Mouse (Mus musculus) hindbrain, embryonic 12.5 days (tissue): Measurements from ENCODE around the gene Platr17. TPM values are rescaled to one million over a fixed set of nuclear protein-coding genes. Genes with fewer than 3 reads are reported as not detected.
"Not testable (repeated sequence)": the region's sequence is repeated elsewhere in the genome, so short reads cannot be mapped to it uniquely, and the experiment has no call there.

Source experiments
- ATAC-seq: fragments of 200-750 bp; cut with Nextera tagmentation; 2 replicates; pipeline ENCODE4 v1.8.0; 2017; ENCODE audit warnings: moderate TSS enrichment; ENCODE audit not compliant: low FRiP score
- H3K27ac ChIP-seq: fragments of 300-500 bp; sonication (generic); 2 replicates; pipeline ENCODE4 v1.5.1; 2016; ENCODE audit warnings: mild to moderate bottlenecking
- H3K27me3 ChIP-seq: fragments of 300-500 bp; sonication (generic); 2 replicates; pipeline ENCODE4 v1.6.1; 2016; ENCODE audit warnings: mild to moderate bottlenecking
- H3K36me3 ChIP-seq: fragments of 300-500 bp; sonication (generic); 2 replicates; pipeline ENCODE4 v1.6.1; 2016; ENCODE audit warnings: mild to moderate bottlenecking
- H3K4me1 ChIP-seq: fragments of 300-500 bp; sonication (generic); 2 replicates; pipeline ENCODE4 v1.6.1; 2016
- H3K4me2 ChIP-seq: fragments of 300-500 bp; sonication (generic); replicated peaks from 2 replicates; pipeline ENCODE4 v1.6.1; 2016; ENCODE audit warnings: mild to moderate bottlenecking
- H3K4me3 ChIP-seq: fragments of 300-500 bp; sonication (generic); 2 replicates; pipeline ENCODE4 v1.5.1; 2016; ENCODE audit warnings: mild to moderate bottlenecking
- H3K9ac ChIP-seq: fragments of 300-500 bp; sonication (generic); 2 replicates; pipeline ENCODE4 v1.6.1; 2016; ENCODE audit warnings: mild to moderate bottlenecking, moderate library complexity
- H3K9me3 ChIP-seq: fragments of 300-500 bp; sonication (generic); replicated peaks from 2 replicates; pipeline ENCODE4 v1.6.1; 2016; ENCODE audit warnings: mild to moderate bottlenecking
- WGBS: fragments of 180-500 bp; shearing (Covaris S2); methylation state at CpG from one replicate; pipeline ENCODE4 v1.1.7; 2016; 5-methylcytosine and 5-hydroxymethylcytosine counted together
- polyA plus RNA-seq: library from polyadenylated mRNA; unstranded; fragments of >200 nt; fragmentation: Nextera tagmentation; extraction: Ambion mirVana; gene quantifications from 2 replicates; pipeline ENCODE4 v1.2.1, GENCODE M21; 2016

The Platr17 gene
- polyA plus RNA-seq, 1 experiment from 2014 or later: not detected

- 68% methylated on average over 6 of the region's 6 CpGs for WGBS
- not testable (repeated sequence) for H3K4me2 ChIP-seq, H3K4me3 ChIP-seq, ATAC-seq, H3K4me1 ChIP-seq, H3K27me3 ChIP-seq, H3K9ac ChIP-seq, H3K27ac ChIP-seq, H3K9me3 ChIP-seq, H3K36me3 ChIP-seq
Measured at GRCm38 (mm10) chr17:33891892-33892291, 13.0 kb upstream of the Platr17 start.

GRCm38 (mm10) chr17:33892429-33892828 lies 12.5 kb upstream of the Platr17 start:
- Histone ChIP-seq H3K4me2 (no peak overlapping the region), H3K9ac (no peak overlapping the region), H3K4me3 (no peak overlapping the region), H3K9me3 (no peaks in the 10 kb centered on the region), H3K4me1 (peaks cover 9% of the 10 kb centered on the region), H3K36me3 (no peaks in the 10 kb centered on the region), H3K27ac (no peak overlapping the region), H3K27me3 (no peaks in the 10 kb centered on the region; the same call in 1 of the 2 replicates)
- 11% methylated on average over 7 of the region's 7 CpGs for WGBS
- no peak for ATAC-seq

- H3K4me2 ChIP-seq, H3K36me3 ChIP-seq, H3K9ac ChIP-seq, H3K27me3 ChIP-seq, H3K4me1 ChIP-seq, ATAC-seq, H3K9me3 ChIP-seq, H3K27ac ChIP-seq, H3K4me3 ChIP-seq: not testable (repeated sequence)
- WGBS: 74% methylated on average over 4 of the region's 4 CpGs
Measured at GRCm38 (mm10) chr17:33893011-33893410, 11.9 kb upstream of the Platr17 start.

GRCm38 (mm10) chr17:33897114-33897794 lies 7.7 kb upstream of the Platr17 start:
- no peaks in the 10 kb centered on the region for H3K4me1 ChIP-seq
- H3K9me3 ChIP-seq: no peaks in the 10 kb centered on the region
- ATAC-seq: no peak
- no peak overlapping the region for H3K9ac ChIP-seq
- WGBS: 45% methylated on average over 6 of the region's 6 CpGs
- H3K27ac ChIP-seq: no peak overlapping the region
- H3K36me3 ChIP-seq: no peaks in the 10 kb centered on the region
- H3K4me3 ChIP-seq: no peak overlapping the region
- no peak overlapping the region for H3K4me2 ChIP-seq
- H3K27me3 ChIP-seq: no peaks in the 10 kb centered on the region; the same call in 1 of the 2 replicates

GRCm38 (mm10) chr17:33898193-33898592 lies 6.7 kb upstream of the Platr17 start:
- not testable (repeated sequence) for H3K4me2 ChIP-seq, H3K27me3 ChIP-seq, H3K27ac ChIP-seq, H3K9ac ChIP-seq, H3K9me3 ChIP-seq, H3K4me1 ChIP-seq, H3K4me3 ChIP-seq, H3K36me3 ChIP-seq, ATAC-seq
- 87% methylated on average over 4 of the region's 4 CpGs for WGBS

- Histone ChIP-seq H3K4me1 (no peaks in the 10 kb centered on the region), H3K4me3 (no peak overlapping the region), H3K27ac (no peak overlapping the region), H3K9ac (no peak overlapping the region), H3K36me3 (no peaks in the 10 kb centered on the region), H3K9me3 (no peaks in the 10 kb centered on the region), H3K27me3 (no peaks in the 10 kb centered on the region), H3K4me2 (no peak overlapping the region)
- WGBS: 76% methylated on average over 4 of the region's 4 CpGs
- no peak for ATAC-seq
Measured at GRCm38 (mm10) chr17:33899642-33900041, 5.3 kb upstream of the Platr17 start.

GRCm38 (mm10) chr17:33900281-33900988 lies 4.5 kb upstream of the Platr17 start:
- H3K4me3 ChIP-seq: no peak overlapping the region
- 78% methylated on average over 7 of the region's 7 CpGs for WGBS
- no peak for ATAC-seq

GRCm38 (mm10) chr17:33900989-33901314 lies 4.0 kb upstream of the Platr17 start:
- Histone ChIP-seq H3K4me1 (no peaks in the 10 kb centered on the region), H3K27ac (no peak overlapping the region), H3K9ac (no peak overlapping the region), H3K4me3 (no peak overlapping the region), H3K36me3 (no peaks in the 10 kb centered on the region), H3K4me2 (no peak overlapping the region), H3K27me3 (no peaks in the 10 kb centered on the region), H3K9me3 (no peaks in the 10 kb centered on the region)
- ATAC-seq: no peak
- 84% methylated on average over 4 of the region's 4 CpGs for WGBS

More at GRCm38 (mm10) chr17:33900281-33900988, 4.5 kb upstream of the Platr17 start:
- Histone ChIP-seq H3K4me1 (no peaks in the 10 kb centered on the region), H3K4me2 (no peak overlapping the region), H3K36me3 (no peaks in the 10 kb centered on the region), H3K27me3 (no peaks in the 10 kb centered on the region), H3K27ac (no peak overlapping the region), H3K9me3 (no peaks in the 10 kb centered on the region), H3K9ac (no peak overlapping the region)

GRCm38 (mm10) chr17:33901653-33902052 lies 3.3 kb upstream of the Platr17 start:
- Histone ChIP-seq H3K27ac (no peak overlapping the region), H3K4me2 (no peak overlapping the region), H3K9me3 (no peaks in the 10 kb centered on the region), H3K36me3 (no peaks in the 10 kb centered on the region), H3K4me3 (no peak overlapping the region), H3K27me3 (no peaks in the 10 kb centered on the region), H3K4me1 (no peaks in the 10 kb centered on the region), H3K9ac (no peak overlapping the region)
- WGBS: 70% methylated on average over 4 of the region's 4 CpGs
- ATAC-seq: no peak

GRCm38 (mm10) chr17:33902079-33902478 lies 2.9 kb upstream of the Platr17 start:
- no peak overlapping the region for H3K4me3 ChIP-seq
- H3K27me3 ChIP-seq: no peaks in the 10 kb centered on the region
- 79% methylated on average over 4 of the region's 4 CpGs for whole genome bisulfite sequencing
- H3K9ac ChIP-seq: no peak overlapping the region
- no peak overlapping the region for H3K4me2 ChIP-seq
- H3K36me3 ChIP-seq: no peaks in the 10 kb centered on the region
- H3K9me3 ChIP-seq: no peaks in the 10 kb centered on the region
- no peak for ATAC-seq
- H3K27ac ChIP-seq: no peak overlapping the region
- no peaks in the 10 kb centered on the region for H3K4me1 ChIP-seq

- 88% methylated on average over 7 of the region's 7 CpGs for WGBS
Measured at GRCm38 (mm10) chr17:33902491-33902890, 2.4 kb upstream of the Platr17 start.

GRCm38 (mm10) chr17:33903911-33904651 lies 854 bp upstream of the Platr17 start:
- H3K27me3 ChIP-seq, H3K27ac ChIP-seq, H3K4me2 ChIP-seq, ATAC-seq, H3K36me3 ChIP-seq, H3K9ac ChIP-seq, H3K9me3 ChIP-seq, H3K4me1 ChIP-seq, H3K4me3 ChIP-seq: not testable (repeated sequence)
- WGBS: 77% methylated on average over 6 of the region's 6 CpGs

More at GRCm38 (mm10) chr17:33902491-33902890, 2.4 kb upstream of the Platr17 start:
- Histone ChIP-seq H3K4me1 (no peaks in the 10 kb centered on the region), H3K9ac (no peak overlapping the region), H3K9me3 (no peaks in the 10 kb centered on the region), H3K27me3 (no peaks in the 10 kb centered on the region), H3K27ac (no peak overlapping the region), H3K36me3 (no peaks in the 10 kb centered on the region), H3K4me2 (no peak overlapping the region), H3K4me3 (no peak overlapping the region)
- no peak for ATAC-seq
